Mouse (Mus musculus) MEL (cell line): ENCODE data around the gene Actc1. TPM values are rescaled to one million over a fixed set of nuclear protein-coding genes. Genes with fewer than 3 reads are reported as not detected.

Source experiments
- DNase-seq: peaks from one replicate; pipeline ENCODE4 v3.0.0; 2011; ENCODE audit warnings: low read depth, low spot score
- H3K27ac ChIP-seq: 2 replicates; pipeline ENCODE4 v1.5.1; 2012; ENCODE audit warnings: low read depth, mild to moderate bottlenecking, control low read depth, low read length, moderate library complexity; ENCODE audit not compliant: control insufficient read depth
- H3K27me3 ChIP-seq, 2 experiments: fragments of 150-350 bp in 1 of 2; sonication (generic) in 1 of 2; 2 replicates each; pipeline ENCODE4 v1.6.1; 2012; ENCODE audit warnings: low read length in 2 of 2, mild to moderate bottlenecking in 2 of 2, improper control_type of control experiment in 1 of 2, moderate library complexity in 1 of 2; ENCODE audit not compliant: insufficient read depth in 2 of 2, control insufficient read depth in 1 of 2
- H3K36me3 ChIP-seq, 2 experiments: 2 replicates each; pipeline ENCODE4 v1.6.1; 2012 to 2014; ENCODE audit warnings: low read length in 2 of 2, improper control_type of control experiment in 1 of 2, inconsistent platforms in 1 of 2, mild to moderate bottlenecking in 1 of 2; ENCODE audit not compliant: insufficient read depth in 2 of 2, control insufficient read depth in 1 of 2
- H3K4me1 ChIP-seq, 2 experiments: fragments of 150-350 bp in 1 of 2; sonication (generic) in 1 of 2; 2 replicates each; pipeline ENCODE4 v1.6.1; 2012; ENCODE audit warnings: low read length in 2 of 2, improper control_type of control experiment in 1 of 2, mild to moderate bottlenecking in 1 of 2; ENCODE audit not compliant: insufficient read depth in 2 of 2, control insufficient read depth in 1 of 2
- H3K4me3 ChIP-seq, 2 experiments: fragments of 150-350 bp in 1 of 2; sonication (generic) in 1 of 2; 2 replicates each; pipeline ENCODE4 v1.5.1; 2012; ENCODE audit warnings: low read depth in 2 of 2, low read length in 2 of 2, mild to moderate bottlenecking in 2 of 2, moderate library complexity in 2 of 2, control low read depth in 1 of 2, improper control_type of control experiment in 1 of 2; ENCODE audit not compliant: control insufficient read depth in 1 of 2, insufficient read depth in 1 of 2
- H3K79me2 ChIP-seq: 2 replicates; pipeline ENCODE4 v1.6.1; 2012; ENCODE audit warnings: mild to moderate bottlenecking, low read length, moderate library complexity; ENCODE audit not compliant: control insufficient read depth, poor library complexity, insufficient read depth
- H3K9ac ChIP-seq: 2 replicates; pipeline ENCODE4 v1.6.1; 2012; ENCODE audit warnings: low read depth, mild to moderate bottlenecking, control low read depth, low read length, moderate library complexity; ENCODE audit not compliant: control insufficient read depth, poor library complexity, severe bottlenecking
- H3K9me3 ChIP-seq: fragments of 150-350 bp; sonication (generic); replicated peaks from 2 replicates; pipeline ENCODE4 v1.6.1; 2012; ENCODE audit warnings: mild to moderate bottlenecking, low read length, improper control_type of control experiment, moderate library complexity; ENCODE audit not compliant: insufficient read depth
- BHLHE40 ChIP-seq: IDR thresholded peaks from 2 replicates; pipeline ENCODE4 v1.6.1; 2012; ENCODE audit warnings: low read depth, mild to moderate bottlenecking, inconsistent platforms, low read length, improper control_type of control experiment, borderline replicate concordance
- CHD1 ChIP-seq: IDR thresholded peaks from 2 replicates; pipeline ENCODE4 v1.6.1; 2012; ENCODE audit warnings: low read depth, mild to moderate bottlenecking, inconsistent platforms, low read length, improper control_type of control experiment
- CHD2 ChIP-seq: IDR thresholded peaks from 2 replicates; pipeline ENCODE4 v1.6.1; 2011; ENCODE audit warnings: low read length, improper control_type of control experiment
- CTCF ChIP-seq, 3 experiments: IDR thresholded peaks in 2 of 3; conservative IDR thresholded peaks in 1 of 3; 2 replicates each; pipeline ENCODE4 v1.5.1; 2011 to 2012; ENCODE audit warnings: low read length in 3 of 3, low read depth in 2 of 3, mild to moderate bottlenecking in 2 of 3, improper control_type of control experiment in 1 of 3, inconsistent platforms in 1 of 3, mixed read lengths in 1 of 3, moderate library complexity in 1 of 3; ENCODE audit not compliant: control insufficient read depth in 1 of 3, insufficient read depth in 1 of 3, poor library complexity in 1 of 3, severe bottlenecking in 1 of 3
- E2F4 ChIP-seq: IDR thresholded peaks from 2 replicates; pipeline ENCODE4 v1.6.1; 2011; ENCODE audit warnings: low read depth, low read length, improper control_type of control experiment, borderline replicate concordance
- ELF1 ChIP-seq: IDR thresholded peaks from 2 replicates; pipeline ENCODE4 v1.6.1; 2014; ENCODE audit warnings: low read depth, mild to moderate bottlenecking, inconsistent platforms, low read length, improper control_type of control experiment, moderate library complexity
- ETS1 ChIP-seq: IDR thresholded peaks from 2 replicates; pipeline ENCODE4 v1.6.1; 2012; ENCODE audit warnings: low read depth, mild to moderate bottlenecking, inconsistent platforms, low read length, improper control_type of control experiment, moderate library complexity
- GABPA ChIP-seq: IDR thresholded peaks from 2 replicates; pipeline ENCODE4 v1.6.1; 2012; ENCODE audit warnings: low read depth, mild to moderate bottlenecking, inconsistent platforms, low read length, improper control_type of control experiment, moderate library complexity
- GATA1 ChIP-seq: IDR thresholded peaks from 2 replicates; pipeline ENCODE4 v1.6.1; 2011; ENCODE audit warnings: low read depth, low read length, improper control_type of control experiment
- HCFC1 ChIP-seq: IDR thresholded peaks from 2 replicates; pipeline ENCODE4 v1.6.1; 2012; ENCODE audit warnings: low read depth, mild to moderate bottlenecking, inconsistent platforms, low read length, improper control_type of control experiment, moderate library complexity
- JUND ChIP-seq: IDR thresholded peaks from 2 replicates; pipeline ENCODE4 v1.6.1; 2011; ENCODE audit warnings: low read depth, mild to moderate bottlenecking, improper control_type of control experiment, low read length
- KAT2A ChIP-seq: conservative IDR thresholded peaks from 2 replicates; pipeline ENCODE4 v1.6.1; 2012; ENCODE audit warnings: low read depth, low read length, improper control_type of control experiment, inconsistent platforms
- MAFK ChIP-seq: IDR thresholded peaks from 2 replicates; pipeline ENCODE4 v1.6.1; 2011; ENCODE audit warnings: low read depth, mild to moderate bottlenecking, low read length, improper control_type of control experiment, borderline replicate concordance
- MAX ChIP-seq: IDR thresholded peaks from 2 replicates; pipeline ENCODE4 v1.6.1; 2011; ENCODE audit warnings: low read length, improper control_type of control experiment
- MAZ ChIP-seq: IDR thresholded peaks from 2 replicates; pipeline ENCODE4 v1.6.1; 2012; ENCODE audit warnings: low read depth, mild to moderate bottlenecking, inconsistent platforms, low read length, improper control_type of control experiment
- MEF2A ChIP-seq: IDR thresholded peaks from 2 replicates; pipeline ENCODE4 v1.6.1; 2014; ENCODE audit warnings: low read depth, mild to moderate bottlenecking, inconsistent platforms, low read length, improper control_type of control experiment; ENCODE audit not compliant: poor library complexity, insufficient replicate concordance, severe bottlenecking; ENCODE audit errors: extremely low read depth
- MYB ChIP-seq: IDR thresholded peaks from 2 replicates; pipeline ENCODE4 v1.6.1; 2011; ENCODE audit warnings: mild to moderate bottlenecking, low read depth, low read length, improper control_type of control experiment
- MYC ChIP-seq: IDR thresholded peaks from 2 replicates; pipeline ENCODE4 v1.6.1; 2011; ENCODE audit warnings: low read depth, mild to moderate bottlenecking, low read length, improper control_type of control experiment, moderate library complexity
- NRF1 ChIP-seq: IDR thresholded peaks from 2 replicates; pipeline ENCODE4 v1.6.1; 2014; ENCODE audit warnings: low read depth, mild to moderate bottlenecking, inconsistent platforms, low read length, improper control_type of control experiment, moderate library complexity; ENCODE audit not compliant: poor library complexity, insufficient read depth, severe bottlenecking
- POLR2AphosphoS2 ChIP-seq: IDR thresholded peaks from 2 replicates; pipeline ENCODE4 v1.6.1; 2011; ENCODE audit warnings: low read length, improper control_type of control experiment
- RAD21 ChIP-seq: IDR thresholded peaks from 2 replicates; pipeline ENCODE4 v1.6.1; 2011; ENCODE audit warnings: mild to moderate bottlenecking, low read depth, low read length, improper control_type of control experiment
- RCOR1 ChIP-seq: IDR thresholded peaks from 2 replicates; pipeline ENCODE4 v1.6.1; 2012; ENCODE audit warnings: low read depth, mild to moderate bottlenecking, inconsistent platforms, low read length, improper control_type of control experiment
- SIN3A ChIP-seq: IDR thresholded peaks from 2 replicates; pipeline ENCODE4 v1.6.1; 2012; ENCODE audit warnings: low read length, improper control_type of control experiment, inconsistent platforms
- TBP ChIP-seq: IDR thresholded peaks from 2 replicates; pipeline ENCODE4 v1.8.0; 2011; ENCODE audit warnings: low read depth, low read length, improper control_type of control experiment
- ZC3H11A ChIP-seq: IDR thresholded peaks from 2 replicates; pipeline ENCODE4 v1.6.1; 2012; ENCODE audit warnings: low read depth, mild to moderate bottlenecking, inconsistent platforms, low read length, improper control_type of control experiment
- ZKSCAN1 ChIP-seq: IDR thresholded peaks from 2 replicates; pipeline ENCODE4 v1.6.1; 2012; ENCODE audit warnings: low read depth, mild to moderate bottlenecking, inconsistent platforms, low read length, improper control_type of control experiment, moderate library complexity
- ZMIZ1 ChIP-seq: IDR thresholded peaks from 2 replicates; pipeline ENCODE4 v1.6.1; 2012; ENCODE audit warnings: low read depth, mild to moderate bottlenecking, inconsistent platforms, low read length, improper control_type of control experiment, moderate library complexity
- polyA plus RNA-seq, 2 experiments: library from polyadenylated mRNA; stranded (reverse) in 1 of 2; unstranded in 1 of 2; fragments of >175 nt in 1 of 2; fragments of >200 nt in 1 of 2; gene quantifications; 2 replicates each; pipeline versions ENCODE4 v1.2.1 to v1.2.4; 2012; ENCODE audit warnings: low replicate concordance in 2 of 2, low read depth in 1 of 2; ENCODE audit not compliant: insufficient read length in 2 of 2, insufficient read depth in 1 of 2, missing spikeins in 1 of 2
- total RNA-seq: library from RNA; depleted of rRNA; stranded (reverse); fragments of 300-350 nt; gene quantifications from 2 replicates; pipeline ENCODE4 v1.2.3, GENCODE M21; 2012

Gene Actc1
- total and polyA plus RNA-seq, 3 experiments = not detected

DNA sequence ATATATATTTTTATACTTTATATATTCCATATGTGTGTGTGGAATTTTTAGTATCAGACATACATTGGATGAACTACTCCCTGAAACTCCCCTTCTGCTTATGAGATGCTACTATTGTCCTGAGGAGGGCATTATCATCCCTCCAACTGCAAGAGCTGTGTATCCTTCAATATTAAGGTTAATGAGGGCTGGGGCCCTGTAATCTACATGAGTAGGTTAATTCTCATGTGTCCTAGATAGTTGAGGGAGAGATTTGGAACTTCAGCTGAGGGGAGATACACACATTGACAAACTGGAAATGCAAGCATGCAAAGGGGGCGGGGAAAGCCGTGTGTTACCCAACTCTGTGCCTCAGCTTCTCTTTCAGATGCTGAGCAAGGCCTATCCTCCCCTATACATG, 15.4 kb downstream of the Actc1 start:
- no peak for DNase-seq
- Histone ChIP-seq H3K79me2 (no peaks in the 10 kb centered on the region), H3K4me3 (no peak overlapping the region), H3K27ac (no peak overlapping the region), H3K4me1 (no peaks in the 10 kb centered on the region), H3K27me3 (no peaks in the 10 kb centered on the region), H3K9ac (no peak overlapping the region), H3K36me3 (no peaks in the 10 kb centered on the region), H3K9me3 (no peaks in the 10 kb centered on the region)
- TF ChIP-seq CHD2 = no peak
- no peak for TF ChIP-seq GATA1
- TF ChIP-seq MAX = no peak
- no peak for TF ChIP-seq ZMIZ1
- no peak for TF ChIP-seq SIN3A
- TF ChIP-seq RAD21 = no peak
- TF ChIP-seq HCFC1 = no peak
- TF ChIP-seq TBP = no peak
- no peak for TF ChIP-seq CTCF (IDR thresholded peaks at IDR 0.05 in 2 of 3, conservative IDR thresholded peaks at IDR 0.05 in 1 of 3; ENCODE audit: control insufficient read depth in 1 of 3, insufficient read depth in 1 of 3, low read depth in 2 of 3, low read length in 3 of 3, poor library complexity in 1 of 3, severe bottlenecking in 1 of 3)
- TF ChIP-seq NRF1 = no peak
- no peak for TF ChIP-seq JUND
- TF ChIP-seq E2F4 = no peak
- TF ChIP-seq ETS1 = no peak
- TF ChIP-seq MAZ = no peak
- TF ChIP-seq, all 39 proteins: peak for 0

DNA sequence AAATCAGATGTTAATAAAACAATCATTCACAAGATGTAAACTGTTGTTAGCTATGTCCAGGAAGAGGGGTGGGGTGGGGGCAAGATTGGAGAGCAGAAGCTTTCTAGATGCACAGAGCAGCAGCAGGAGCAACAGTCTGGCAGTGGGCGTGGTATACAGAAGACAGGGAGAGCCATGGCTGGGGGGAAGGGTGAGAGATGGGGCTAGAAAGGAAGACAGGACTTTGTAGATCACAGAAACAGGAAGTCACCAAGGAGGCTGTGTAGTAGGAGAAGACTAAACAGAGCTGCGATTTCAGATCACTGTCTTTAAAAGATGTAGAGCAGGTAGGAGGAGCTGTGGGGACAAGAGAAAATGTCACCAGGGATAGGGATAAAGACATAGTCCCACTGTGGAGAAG, 21.1 kb downstream of the Actc1 start:
- DNase-seq = no peak
- no peaks in the 10 kb centered on the region for H3K4me1 ChIP-seq
- no peak overlapping the region for H3K9ac ChIP-seq
- no peak for TF ChIP-seq ETS1
- no peak for TF ChIP-seq POLR2AphosphoS2
- TF ChIP-seq GATA1 = no peak
- TF ChIP-seq ZC3H11A = no peak
- no peak for TF ChIP-seq JUND
- TF ChIP-seq RCOR1 = no peak
- no peak for TF ChIP-seq TBP
- no peak for TF ChIP-seq MAFK
- no peak for TF ChIP-seq HCFC1
- no peak for TF ChIP-seq KAT2A
- TF ChIP-seq MYB = no peak
- TF ChIP-seq MEF2A = no peak
- no peak for TF ChIP-seq ZKSCAN1
- TF ChIP-seq BHLHE40 = no peak
- no peak for TF ChIP-seq MYC
- no peak for TF ChIP-seq CHD1
- TF ChIP-seq ELF1 = no peak
- no peak for TF ChIP-seq GABPA
- TF ChIP-seq SIN3A = no peak
- TF ChIP-seq, all 39 proteins: peak for 0
- H3K27me3 ChIP-seq = no peaks in the 10 kb centered on the region
- H3K9me3 ChIP-seq = no peaks in the 10 kb centered on the region
- no peaks in the 10 kb centered on the region for H3K79me2 ChIP-seq
- H3K36me3 ChIP-seq = no peaks in the 10 kb centered on the region
- H3K4me3 ChIP-seq = no peak overlapping the region
- no peak overlapping the region for H3K27ac ChIP-seq
